Mouse (Mus musculus) activated CD4-positive, CD25-positive, alpha-beta regulatory T cell, adult 4 months (primary cell): ENCODE measurements around the gene Myo1b. TPM values are rescaled to one million over a fixed set of nuclear protein-coding genes. Genes with fewer than 3 reads are reported as not detected.

Source experiments
- ATAC-seq: one replicate; pipeline ENCODE4 v1.8.0; 2017
- polyA plus RNA-seq, 2 experiments: library from polyadenylated mRNA; unstranded; fragments of 100-300 nt; shearing (Covaris generic); gene quantifications; one replicate each; pipeline ENCODE4 v1.2.1; 2017

The Myo1b gene
- polyA plus RNA-seq, 2 experiments from 2014 or later = 1.1 to 1.3 TPM

GRCm38 (mm10) chr1:51706106-51706505 lies 209.8 kb downstream of the Myo1b start:
- ATAC-seq = no peak

- no peak for ATAC-seq
Measured at GRCm38 (mm10) chr1:51704610-51705009, 211.3 kb downstream of the Myo1b start.

Other genes starting within 250 kb of the Myo1b start
- gene Stat4, start 71.1 kb upstream of the Myo1b start, polyA plus RNA-seq = 100 to 1,000 TPM; 147 to 156 TPM
- gene Stat1, start 203.4 kb upstream of the Myo1b start, polyA plus RNA-seq = 100 to 1,000 TPM; 697 to 904 TPM